Mouse (Mus musculus): ENCODE measurements around the gene Rec114.

Rec114 gene

GRCm38 (mm10) chr9:58743702-58744248 is at the start of gene Rec114:
Gene Rec114 (minus strand): TSS chr9:58743964.
- peak in 1 of 2 experiments; percentile 4 for DNase-seq

DNA sequence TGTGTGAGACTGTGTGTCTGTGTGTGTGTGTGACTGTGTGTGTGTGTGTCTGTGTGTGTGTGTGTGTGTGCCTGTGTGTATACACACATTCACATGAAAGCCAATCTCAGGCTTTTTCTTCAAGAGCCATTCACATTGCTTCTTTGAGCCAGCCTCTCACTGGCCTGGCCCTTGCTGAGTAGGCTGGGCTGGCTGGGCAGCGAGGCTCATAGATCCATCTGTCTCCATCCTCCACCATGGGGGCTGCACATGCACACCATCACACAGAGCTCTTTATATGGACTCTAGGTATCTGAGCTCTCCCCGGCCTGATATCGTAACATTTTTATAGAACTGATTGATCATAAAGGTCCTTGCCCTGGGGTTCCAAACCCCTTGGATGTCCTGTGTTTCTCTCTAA is 45.7 kb upstream of the Rec114 start:
- no peak for DNase-seq

GRCm38 (mm10) chr9:58775363-58775762 is 31.6 kb upstream of the Rec114 start:
- DNase-seq = no peak

DNA sequence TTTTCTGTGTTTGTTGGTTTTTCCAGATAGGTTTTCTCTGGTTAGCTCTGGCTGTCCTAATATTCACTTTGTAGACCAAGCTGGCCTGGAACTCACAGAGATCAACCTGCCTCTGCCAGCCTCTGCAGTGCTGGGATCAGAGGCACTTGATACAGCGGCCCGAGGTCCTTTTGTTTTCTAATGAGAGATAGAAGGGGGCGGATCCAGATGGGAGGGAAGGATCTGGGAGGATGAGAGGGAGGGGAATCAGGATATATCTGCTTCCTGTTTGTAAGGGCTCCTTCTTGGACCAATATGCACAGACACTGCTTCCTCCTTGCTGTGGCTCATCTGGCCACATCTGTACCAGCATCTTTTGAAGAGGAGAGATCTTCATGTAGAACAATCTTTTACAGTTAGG is 31.0 kb upstream of the Rec114 start:
- DNase-seq = no peak

DNA sequence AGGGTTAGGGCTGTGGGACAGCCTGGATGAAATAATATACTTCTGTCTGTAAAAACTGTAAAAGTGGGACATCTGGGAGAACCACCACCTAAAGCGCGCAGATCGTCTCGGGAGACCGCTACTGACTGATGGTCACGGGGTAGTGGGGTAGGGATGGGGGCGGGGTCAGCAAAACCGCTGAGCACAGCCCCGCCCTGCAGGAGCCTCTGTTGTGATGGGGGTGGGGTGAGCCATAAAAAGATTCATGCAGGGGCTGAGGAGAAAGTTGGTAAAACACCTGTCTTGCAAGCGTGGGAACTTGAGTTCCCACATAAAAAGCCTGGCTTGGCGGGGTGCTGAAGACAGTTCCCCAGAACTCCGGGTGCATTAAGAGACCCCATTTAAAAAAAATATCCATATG is 26.2 kb upstream of the Rec114 start:
- peak; percentile 59 to 80 for DNase-seq

DNA sequence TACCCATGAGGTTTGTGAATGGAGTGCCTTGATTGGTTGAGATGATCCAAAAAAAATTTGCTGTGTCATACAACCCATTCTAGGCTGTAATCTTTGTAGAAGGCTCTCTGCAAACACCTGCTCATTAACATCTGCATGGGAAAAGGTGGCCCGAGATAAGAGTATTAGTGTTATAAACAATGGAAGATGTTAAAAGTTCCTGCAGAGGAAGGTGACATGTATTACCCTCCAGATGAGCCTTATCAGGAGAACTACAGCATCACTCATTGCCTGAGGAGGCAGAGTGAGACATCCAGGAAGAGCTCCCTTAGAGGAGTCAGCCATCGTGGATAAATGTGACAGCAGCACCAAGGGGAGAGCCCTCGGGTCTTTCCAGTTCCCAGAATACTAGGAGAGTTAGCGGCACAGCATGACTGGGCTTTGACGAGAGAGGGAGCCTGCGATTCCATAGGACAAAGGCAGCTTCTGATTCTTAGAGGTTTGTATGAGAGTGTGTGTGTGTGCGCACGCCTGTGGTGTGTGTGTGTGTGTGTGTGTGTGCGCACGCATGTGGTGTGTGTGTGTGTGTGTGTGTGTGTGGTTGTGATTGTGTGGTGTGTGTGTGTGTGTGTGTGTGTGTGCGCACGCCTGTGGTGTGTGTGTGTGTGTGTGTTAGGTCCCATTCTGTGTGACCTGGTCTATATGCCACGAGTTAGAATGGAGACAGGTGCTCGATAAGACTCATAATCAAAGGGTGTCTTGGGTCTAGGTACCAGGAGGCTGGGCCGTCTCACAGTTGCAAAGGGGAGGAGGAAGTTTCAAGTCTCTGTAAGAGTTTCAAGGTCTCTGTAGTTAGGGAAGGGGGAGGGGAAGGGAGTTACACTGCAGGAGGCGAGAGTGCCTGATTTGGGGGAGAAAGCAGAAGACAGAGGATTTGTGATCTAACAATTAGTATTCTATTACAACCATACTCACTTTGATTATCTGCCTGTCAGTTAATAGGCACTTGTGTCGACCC is 23.5 kb upstream of the Rec114 start:
- peak in 1 of 2 experiments; percentile 40 for DNase-seq

GRCm38 (mm10) chr9:58764354-58764753 is 20.6 kb upstream of the Rec114 start:
- DNase-seq = no peak

GRCm38 (mm10) chr9:58763114-58763513 is 19.4 kb upstream of the Rec114 start:
- DNase-seq = no peak

DNA sequence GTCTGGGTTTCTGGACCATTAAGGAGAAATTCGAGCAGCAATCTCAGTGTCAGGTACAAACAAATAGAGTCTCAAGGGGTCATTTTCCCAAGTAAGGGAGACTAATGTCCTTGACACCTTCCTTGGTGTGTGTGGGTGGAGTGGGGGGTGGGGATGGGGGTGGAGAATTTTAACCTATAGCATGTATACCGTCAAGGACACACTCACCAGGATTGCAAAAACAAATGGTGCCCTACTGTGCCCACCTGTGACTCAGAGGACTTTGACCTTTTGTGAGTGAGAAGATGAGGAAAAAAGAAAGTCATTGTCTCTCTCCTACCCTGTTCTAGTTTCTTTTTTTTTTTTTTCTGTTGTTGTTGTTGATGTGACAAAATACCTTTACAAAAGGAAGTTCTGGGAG is 18.3 kb upstream of the Rec114 start:
- DNase-seq = no peak

DNA sequence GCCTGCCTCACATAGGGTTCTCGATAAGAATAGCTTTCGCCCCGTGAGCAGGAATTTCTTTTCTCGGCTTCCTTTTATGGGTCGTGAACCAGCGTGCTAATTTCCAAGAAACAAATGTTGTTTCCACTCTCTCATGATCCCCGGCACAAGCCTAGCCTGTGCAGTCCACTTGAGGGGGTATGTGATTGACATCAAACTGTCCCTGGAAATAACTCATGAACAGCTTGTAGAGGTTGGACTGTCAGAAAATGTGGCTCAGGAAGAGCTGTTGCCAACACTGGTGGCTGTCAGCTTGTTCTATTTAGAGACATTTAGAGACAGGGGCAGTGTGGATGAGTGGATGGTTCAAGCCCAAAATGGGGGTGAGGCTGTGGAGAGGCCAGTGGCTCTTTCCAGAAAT is 15.0 kb upstream of the Rec114 start:
- DNase-seq = no peak

GRCm38 (mm10) chr9:58756371-58757132 is 12.8 kb upstream of the Rec114 start:
- no peak for DNase-seq

DNA sequence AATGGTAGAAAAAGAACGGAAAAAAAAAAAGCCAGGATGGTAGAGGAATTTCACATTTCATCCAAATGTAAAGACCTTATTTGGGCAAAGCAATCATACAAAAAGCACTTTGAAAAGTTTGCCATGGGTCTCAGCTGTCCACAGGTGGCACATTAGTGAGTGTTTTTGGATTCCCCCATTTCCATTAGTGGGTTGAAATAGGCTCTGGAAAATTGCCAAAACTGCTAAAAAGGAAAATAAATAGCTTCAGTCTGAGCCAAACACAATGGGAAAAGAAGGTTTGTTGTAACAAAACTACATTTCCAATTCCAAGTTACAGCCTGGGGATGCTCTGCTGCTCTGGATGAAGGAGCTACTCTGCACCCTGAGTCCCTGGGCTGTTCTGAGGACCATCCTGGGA is 9.8 kb upstream of the Rec114 start:
- no peak for DNase-seq

- DNase-seq = no peak
Measured at GRCm38 (mm10) chr9:58748142-58748541, 4.4 kb upstream of the Rec114 start.

GRCm38 (mm10) chr9:58747328-58747755 is 3.6 kb upstream of the Rec114 start:
- no peak for DNase-seq

- no peak for DNase-seq
Measured at GRCm38 (mm10) chr9:58742692-58743091, 1.1 kb downstream of the Rec114 start.

DNA sequence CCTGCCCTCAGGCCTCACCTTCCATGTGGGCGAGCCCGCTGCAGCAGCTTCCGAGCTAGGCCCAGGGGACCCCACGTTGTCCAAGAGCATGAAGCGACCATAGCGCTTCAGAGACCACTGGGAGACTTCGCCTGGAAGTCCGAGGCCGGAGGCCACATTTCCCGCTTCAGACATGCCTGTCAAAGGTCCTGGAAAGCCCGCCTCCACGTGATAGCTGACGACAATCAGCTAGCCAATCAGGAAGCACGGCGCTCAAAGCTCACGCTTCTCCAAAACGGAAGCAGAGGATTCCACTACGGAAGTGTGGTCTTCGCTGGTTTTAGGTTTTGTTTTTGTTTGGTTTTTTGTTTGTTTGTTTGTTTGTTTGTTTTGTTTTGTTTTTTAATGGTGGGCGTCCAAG is 2.4 kb downstream of the Rec114 start:
- no peak for DNase-seq

DNA sequence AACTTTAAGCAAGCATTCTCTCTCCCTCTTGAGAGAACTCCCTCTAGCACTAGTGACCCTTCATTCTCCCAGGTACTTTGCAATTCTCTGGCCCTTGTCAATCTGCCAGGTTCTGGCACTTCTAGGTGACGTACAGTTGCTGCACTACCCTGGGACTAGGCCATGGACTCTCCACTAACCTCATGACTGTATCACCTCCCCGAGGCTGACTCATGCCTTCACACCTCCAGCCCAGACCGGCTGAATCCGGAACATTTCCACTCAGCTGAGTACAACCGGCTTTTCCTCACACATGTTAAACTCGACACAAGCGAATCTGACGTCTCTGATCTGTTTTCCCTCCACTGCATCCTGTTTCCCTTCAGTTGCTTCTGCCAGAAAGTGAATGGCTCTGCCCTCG is 4.0 kb downstream of the Rec114 start:
- no peak for DNase-seq

DNA sequence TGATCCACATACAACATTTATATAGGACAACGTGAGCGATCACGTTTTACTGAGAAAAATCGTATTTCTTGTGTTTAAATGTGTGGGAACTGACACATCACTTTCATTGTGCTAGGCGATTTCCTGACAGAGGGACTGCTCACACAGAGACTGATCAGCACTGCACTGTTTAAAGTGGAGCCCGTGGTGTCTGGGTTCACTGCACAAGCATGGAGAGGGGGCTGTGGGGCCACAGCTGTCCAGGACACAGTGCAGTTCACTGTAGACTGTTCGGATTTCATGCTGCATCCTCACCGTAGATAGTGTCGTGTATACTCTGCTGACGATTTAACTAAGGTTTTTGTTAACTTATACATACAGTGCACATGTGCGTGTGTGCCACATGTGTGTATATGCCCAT is 20.6 kb downstream of the Rec114 start:
- no peak for DNase-seq

GRCm38 (mm10) chr9:58722151-58722550 is 21.6 kb downstream of the Rec114 start:
- no peak for DNase-seq

- DNase-seq = no peak
Measured at GRCm38 (mm10) chr9:58721021-58721420, 22.7 kb downstream of the Rec114 start.

GRCm38 (mm10) chr9:58720167-58720566 is 23.6 kb downstream of the Rec114 start:
- DNase-seq = no peak

GRCm38 (mm10) chr9:58719471-58719870 is 24.3 kb downstream of the Rec114 start:
- DNase-seq = no peak

GRCm38 (mm10) chr9:58718964-58719363 is 24.8 kb downstream of the Rec114 start:
- DNase-seq = no peak
